Mouse (Mus musculus) midbrain, embryonic 16.5 days (tissue): ENCODE measurements around the gene Mybpc3. TPM values are rescaled to one million over a fixed set of nuclear protein-coding genes. Genes with fewer than 3 reads are reported as not detected.

Source experiments
- ATAC-seq: fragments of 200-750 bp; cut with Nextera tagmentation; 2 replicates; pipeline ENCODE4 v1.8.0; 2017; ENCODE audit warnings: moderate TSS enrichment
- H3K27ac ChIP-seq: fragments of 300-500 bp; sonication (generic); 2 replicates; pipeline ENCODE4 v1.5.1; 2014; ENCODE audit warnings: mild to moderate bottlenecking, low read length, mixed read lengths
- H3K27me3 ChIP-seq: fragments of 300-500 bp; sonication (generic); 2 replicates; pipeline ENCODE4 v1.6.1; 2014; ENCODE audit warnings: low read depth, low read length, mixed read lengths; ENCODE audit not compliant: control insufficient read depth, insufficient read depth
- H3K36me3 ChIP-seq: fragments of 300-500 bp; sonication (generic); 2 replicates; pipeline ENCODE4 v1.6.1; 2014; ENCODE audit warnings: mild to moderate bottlenecking, low read length, moderate library complexity, mixed read lengths; ENCODE audit not compliant: control insufficient read depth, insufficient read depth
- H3K4me1 ChIP-seq: fragments of 300-500 bp; sonication (generic); 2 replicates; pipeline ENCODE4 v1.6.1; 2014; ENCODE audit warnings: mild to moderate bottlenecking, low read length, mixed read lengths; ENCODE audit not compliant: control insufficient read depth, insufficient read depth
- H3K4me2 ChIP-seq: fragments of 300-500 bp; sonication (generic); 2 replicates; pipeline ENCODE4 v1.6.1; 2014; ENCODE audit warnings: mild to moderate bottlenecking, low read length, mixed read lengths
- H3K4me3 ChIP-seq: fragments of 300-500 bp; sonication (generic); 2 replicates; pipeline ENCODE4 v1.5.1; 2014; ENCODE audit warnings: low read depth, mild to moderate bottlenecking, low read length, moderate library complexity, mixed read lengths
- H3K9ac ChIP-seq: fragments of 300-500 bp; sonication (generic); 2 replicates; pipeline ENCODE4 v1.6.1; 2014; ENCODE audit warnings: low read depth, low read length, mixed read lengths
- H3K9me3 ChIP-seq: fragments of 300-500 bp; sonication (generic); replicated peaks from 2 replicates; pipeline ENCODE4 v1.6.1; 2014; ENCODE audit warnings: mild to moderate bottlenecking, low read length, mixed read lengths; ENCODE audit not compliant: control insufficient read depth, poor library complexity, severe bottlenecking
- WGBS: fragments of 180-500 bp; shearing (Covaris S2); extraction: QIAGEN DNeasy Blood & Tissue Kit; methylation state at CpG from one replicate; pipeline ENCODE4 v1.1.7; 2014; 5-methylcytosine and 5-hydroxymethylcytosine counted together
- polyA plus RNA-seq: library from polyadenylated mRNA; unstranded; fragments of >200 nt; fragmentation: Nextera tagmentation; extraction: Ambion mirVana; gene quantifications from 2 replicates; pipeline ENCODE4 v1.2.1, GENCODE M21; 2015

The Mybpc3 gene
- polyA plus RNA-seq, 1 experiment from 2014 or later = 0.04 TPM

GRCm38 (mm10) chr2:91085494-91086391, 32.2 kb upstream of the Mybpc3 start:
- Histone ChIP-seq H3K27me3 (no peaks in the 10 kb centered on the region), H3K4me3 (no peak overlapping the region), H3K9ac (no peak overlapping the region), H3K4me1 (no peaks in the 10 kb centered on the region), H3K36me3 (no peaks in the 10 kb centered on the region), H3K4me2 (no peak overlapping the region), H3K9me3 (no peaks in the 10 kb centered on the region), H3K27ac (no peak overlapping the region)
- WGBS = 87% methylated on average over 14 of the region's 14 CpGs
- ATAC-seq = no peak

GRCm38 (mm10) chr2:91086392-91087237, 31.3 kb upstream of the Mybpc3 start:
- H3K4me3 ChIP-seq = no peak overlapping the region
- H3K4me2 ChIP-seq = no peak overlapping the region
- H3K27ac ChIP-seq = no peak overlapping the region
- no peak for ATAC-seq
- H3K9ac ChIP-seq = no peak overlapping the region
- H3K4me1 ChIP-seq = no peaks in the 10 kb centered on the region
- no peaks in the 10 kb centered on the region for H3K36me3 ChIP-seq
- H3K9me3 ChIP-seq = no peaks in the 10 kb centered on the region
- WGBS = 66% methylated on average over 9 of the region's 9 CpGs
- no peaks in the 10 kb centered on the region for H3K27me3 ChIP-seq

DNA sequence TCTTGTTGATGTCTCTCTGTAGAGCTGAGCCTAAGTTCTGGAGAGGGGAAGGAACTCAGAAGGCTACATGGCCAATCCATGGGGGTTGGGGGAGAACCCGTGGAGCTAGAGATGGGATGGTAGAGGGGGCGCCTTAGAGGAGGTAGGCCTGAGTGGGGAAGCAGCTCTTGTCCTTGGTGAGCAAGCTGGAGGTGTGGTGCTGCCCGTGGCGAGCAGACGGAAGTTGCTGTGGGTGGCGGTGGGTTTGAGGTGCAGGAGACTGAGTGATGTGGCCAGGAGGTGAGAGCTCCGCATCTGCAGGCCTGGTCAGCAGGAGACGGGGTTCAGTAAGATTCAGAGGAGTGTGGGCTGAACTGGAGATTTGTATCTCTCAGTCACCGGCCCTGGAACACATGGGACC, 30.5 kb upstream of the Mybpc3 start:
- no peaks in the 10 kb centered on the region for H3K9me3 ChIP-seq
- H3K36me3 ChIP-seq = no peaks in the 10 kb centered on the region

DNA sequence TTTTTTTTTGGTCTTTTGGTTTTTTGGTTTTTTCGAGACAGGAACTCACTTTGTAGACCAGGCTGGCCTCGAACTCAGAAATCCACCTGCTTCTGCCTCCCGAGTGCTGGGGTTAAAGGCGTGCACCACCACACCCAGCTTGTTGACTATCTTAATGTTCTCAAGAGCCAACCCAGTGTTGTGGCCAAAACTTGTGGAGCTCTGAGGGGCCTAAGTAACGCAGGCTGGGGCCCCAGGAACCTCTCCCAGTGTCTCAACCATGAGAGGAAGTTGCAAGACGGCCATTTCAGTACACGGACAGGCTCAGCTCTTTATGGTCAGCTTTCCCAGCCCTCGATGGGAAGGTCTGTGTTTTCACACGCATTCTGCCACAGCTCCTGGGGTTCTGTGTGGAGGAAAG, 29.0 kb upstream of the Mybpc3 start:
- ATAC-seq = no peak
- no peaks in the 10 kb centered on the region for H3K4me1 ChIP-seq
- H3K4me3 ChIP-seq = no peak overlapping the region
- no peak overlapping the region for H3K27ac ChIP-seq
- H3K36me3 ChIP-seq = no peaks in the 10 kb centered on the region
- H3K9ac ChIP-seq = no peak overlapping the region
- no peaks in the 10 kb centered on the region for H3K9me3 ChIP-seq
- no peaks in the 10 kb centered on the region for H3K27me3 ChIP-seq
- 80% methylated on average over 9 of the region's 9 CpGs for WGBS
- no peak overlapping the region for H3K4me2 ChIP-seq

More for the DNA sequence above, 30.5 kb upstream of the Mybpc3 start:
- 93% methylated on average over 9 of the region's 9 CpGs for WGBS
- no peak for ATAC-seq
- Histone ChIP-seq H3K4me1 (no peaks in the 10 kb centered on the region), H3K4me3 (no peak overlapping the region), H3K9ac (no peak overlapping the region), H3K27ac (no peak overlapping the region), H3K27me3 (no peaks in the 10 kb centered on the region), H3K4me2 (no peak overlapping the region)

GRCm38 (mm10) chr2:91090208-91090607, 27.7 kb upstream of the Mybpc3 start:
- WGBS = 74% methylated on average over 6 of the region's 6 CpGs
- H3K9me3 ChIP-seq = no peaks in the 10 kb centered on the region

DNA sequence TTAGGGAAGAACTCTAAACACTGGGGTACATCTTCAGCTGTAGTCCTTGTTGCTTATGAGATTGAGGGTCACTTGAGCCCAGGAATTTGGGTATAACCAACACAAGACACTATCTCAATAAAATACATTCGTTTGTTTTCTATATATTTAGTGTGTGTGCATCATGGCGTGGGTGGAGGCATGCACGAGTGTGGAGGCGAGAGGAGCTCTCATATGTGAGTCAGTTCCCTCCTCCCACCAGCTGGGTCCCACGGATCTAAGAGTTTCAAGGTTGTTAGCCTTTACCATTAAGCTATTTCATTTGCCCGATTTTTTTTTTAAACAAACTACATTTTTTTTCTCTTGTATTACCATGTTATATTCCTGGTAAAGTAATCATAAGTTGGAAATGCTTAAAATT, 27.1 kb upstream of the Mybpc3 start:
- H3K36me3 ChIP-seq = no peaks in the 10 kb centered on the region
- H3K4me3 ChIP-seq = no peak overlapping the region
- H3K4me1 ChIP-seq = no peaks in the 10 kb centered on the region
- 82% methylated on average over 6 of the region's 6 CpGs for WGBS
- ATAC-seq = no peak
- no peaks in the 10 kb centered on the region for H3K27me3 ChIP-seq
- no peak overlapping the region for H3K4me2 ChIP-seq
- no peaks in the 10 kb centered on the region for H3K9me3 ChIP-seq
- H3K27ac ChIP-seq = no peak overlapping the region
- no peak overlapping the region for H3K9ac ChIP-seq

More at GRCm38 (mm10) chr2:91090208-91090607, 27.7 kb upstream of the Mybpc3 start:
- Histone ChIP-seq H3K36me3 (no peaks in the 10 kb centered on the region), H3K4me3 (no peak overlapping the region), H3K27me3 (no peaks in the 10 kb centered on the region), H3K4me1 (no peaks in the 10 kb centered on the region), H3K27ac (no peak overlapping the region), H3K4me2 (no peak overlapping the region), H3K9ac (no peak overlapping the region)
- no peak for ATAC-seq

GRCm38 (mm10) chr2:91096524-91096923, 21.4 kb upstream of the Mybpc3 start:
- WGBS = 79% methylated on average over 14 of the region's 14 CpGs
- Histone ChIP-seq H3K27me3 (no peaks in the 10 kb centered on the region), H3K4me3 (no peak overlapping the region), H3K4me1 (no peaks in the 10 kb centered on the region), H3K27ac (no peak overlapping the region), H3K9me3 (no peaks in the 10 kb centered on the region), H3K4me2 (no peak overlapping the region), H3K36me3 (no peaks in the 10 kb centered on the region), H3K9ac (no peak overlapping the region)
- no peak for ATAC-seq

DNA sequence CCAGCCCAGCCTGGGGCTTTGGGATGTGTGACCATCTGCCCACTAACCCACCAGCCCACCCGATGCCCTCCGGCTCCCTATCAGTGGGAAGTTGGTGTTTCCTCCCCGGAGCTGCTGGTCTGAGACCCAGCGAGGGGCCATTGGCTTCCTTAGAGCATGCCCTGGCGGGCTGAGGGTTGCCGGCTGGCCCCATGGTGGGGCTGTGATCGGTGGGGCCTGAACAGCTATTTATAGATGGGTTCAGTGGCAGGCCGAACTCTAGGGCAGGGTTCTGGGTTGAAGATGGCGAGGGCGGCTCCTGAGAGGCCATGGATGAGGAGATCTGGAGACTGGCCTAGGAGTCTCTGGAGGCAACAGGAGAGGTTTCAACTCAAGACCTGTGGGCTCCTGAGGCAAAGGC, 20.9 kb upstream of the Mybpc3 start:
- no peak for ATAC-seq
- H3K4me1 ChIP-seq = no peaks in the 10 kb centered on the region
- no peaks in the 10 kb centered on the region for H3K9me3 ChIP-seq

DNA sequence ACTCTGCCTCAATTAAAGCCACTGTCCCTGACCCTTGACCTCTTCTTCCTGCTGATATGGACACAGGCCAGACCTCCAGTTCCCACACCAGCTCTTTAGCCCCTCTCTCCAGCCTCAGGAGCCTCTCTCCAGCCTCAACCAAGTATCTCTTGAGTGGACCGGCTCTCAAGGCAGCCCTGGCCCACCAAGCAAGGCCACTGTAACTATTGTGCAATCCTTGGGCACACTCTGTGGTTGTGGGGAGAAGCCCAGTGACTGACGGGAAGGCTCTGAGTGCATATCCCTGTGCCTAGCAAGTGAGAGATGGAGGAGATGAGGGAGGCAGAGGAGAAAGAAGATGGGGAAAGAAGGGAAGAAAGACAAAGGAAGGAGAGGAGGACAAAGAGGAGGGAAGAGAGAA, 19.8 kb upstream of the Mybpc3 start:
- no peak for ATAC-seq
- no peaks in the 10 kb centered on the region for H3K9me3 ChIP-seq
- H3K4me3 ChIP-seq = no peak overlapping the region
- 78% methylated on average over 2 of the region's 2 CpGs for WGBS
- H3K9ac ChIP-seq = no peak overlapping the region
- H3K4me2 ChIP-seq = no peak overlapping the region
- no peak overlapping the region for H3K27ac ChIP-seq
- no peaks in the 10 kb centered on the region for H3K36me3 ChIP-seq
- no peaks in the 10 kb centered on the region for H3K27me3 ChIP-seq
- H3K4me1 ChIP-seq = no peaks in the 10 kb centered on the region

More for the DNA sequence above, 20.9 kb upstream of the Mybpc3 start:
- Histone ChIP-seq H3K9ac (no peak overlapping the region), H3K4me3 (no peak overlapping the region), H3K27ac (no peak overlapping the region), H3K27me3 (no peaks in the 10 kb centered on the region), H3K4me2 (no peak overlapping the region), H3K36me3 (no peaks in the 10 kb centered on the region)
- WGBS = 87% methylated on average over 10 of the region's 10 CpGs
